Mouse (Mus musculus) intestine, embryonic 15.5 days (tissue): Measurements from ENCODE around the gene Nup43. TPM values are rescaled to one million over a fixed set of nuclear protein-coding genes. Genes with fewer than 3 reads are reported as not detected.
"Not testable (repeated sequence)": the region's sequence is repeated elsewhere in the genome, so short reads cannot be mapped to it uniquely, and the experiment has no call there.

ENCODE experiments used
- ATAC-seq: fragments of 200-750 bp; cut with Nextera tagmentation; 2 replicates; pipeline ENCODE4 v1.8.0; 2017; ENCODE audit warnings: moderate TSS enrichment, moderate library complexity
- H3K27ac ChIP-seq: fragments of 300-500 bp; sonication (generic); 2 replicates; pipeline ENCODE4 v1.5.1; 2015; ENCODE audit warnings: mild to moderate bottlenecking, inconsistent platforms
- H3K27me3 ChIP-seq: fragments of 300-500 bp; sonication (generic); replicated peaks from 2 replicates; pipeline ENCODE4 v1.6.1; 2015; ENCODE audit warnings: inconsistent platforms
- H3K36me3 ChIP-seq: fragments of 300-500 bp; sonication (generic); 2 replicates; pipeline ENCODE4 v1.6.1; 2015; ENCODE audit warnings: inconsistent platforms
- H3K4me1 ChIP-seq: fragments of 300-500 bp; sonication (generic); replicated peaks from 2 replicates; pipeline ENCODE4 v1.6.1; 2015; ENCODE audit warnings: inconsistent platforms
- H3K4me2 ChIP-seq: fragments of 300-500 bp; sonication (generic); replicated peaks from 2 replicates; pipeline ENCODE4 v1.6.1; 2015; ENCODE audit warnings: mild to moderate bottlenecking, inconsistent platforms
- H3K4me3 ChIP-seq: fragments of 300-500 bp; sonication (generic); replicated peaks from 2 replicates; pipeline ENCODE4 v1.5.1; 2015; ENCODE audit warnings: inconsistent platforms
- H3K9ac ChIP-seq: fragments of 300-500 bp; sonication (generic); 2 replicates; pipeline ENCODE4 v1.6.1; 2015; ENCODE audit warnings: inconsistent platforms
- H3K9me3 ChIP-seq: fragments of 300-500 bp; sonication (generic); 2 replicates; pipeline ENCODE4 v1.6.1; 2016; ENCODE audit warnings: inconsistent platforms
- WGBS: fragments of 180-500 bp; shearing (Covaris S2); methylation state at CpG from one replicate; pipeline ENCODE4 v1.1.7; 2015; 5-methylcytosine and 5-hydroxymethylcytosine counted together
- polyA plus RNA-seq: library from polyadenylated mRNA; unstranded; fragments of >200 nt; fragmentation: Nextera tagmentation; extraction: Ambion mirVana; gene quantifications from 2 replicates; pipeline ENCODE4 v1.2.1, GENCODE M21; 2015

Nup43 gene
- 48.9 and 51.2 TPM in 2 replicates for polyA plus RNA-seq

- Histone ChIP-seq H3K36me3 (peaks cover 8% of the 10 kb centered on the region; the same call in 1 of the 2 replicates), H3K27me3 (no peaks in the 10 kb centered on the region), H3K4me3 (peak within 1 kb of the TSS; percentile 84), H3K4me1 (peaks cover 9% of the 10 kb centered on the region), H3K9ac (peak within 1 kb of the TSS; percentile 64), H3K27ac (peak within 1 kb of the TSS; percentile 77), H3K4me2 (peak within 1 kb of the TSS; percentile 75), H3K9me3 (no peaks in the 10 kb centered on the region)
- peak; percentile 83 for ATAC-seq
- WGBS: under 1% methylated on average over 24 of the region's 24 CpGs
Measured at GRCm38 (mm10) chr10:7667342-7667802, at the start of gene Nup43. TSS of gene Nup43 (plus strand) at chr10:7667503.

- H3K9ac ChIP-seq, H3K27ac ChIP-seq, H3K9me3 ChIP-seq, H3K4me1 ChIP-seq, H3K4me2 ChIP-seq, H3K4me3 ChIP-seq, ATAC-seq, H3K36me3 ChIP-seq, H3K27me3 ChIP-seq: not testable (repeated sequence)
- 68% methylated on average over 3 of the region's 3 CpGs for WGBS
Measured at GRCm38 (mm10) chr10:7617556-7617955, 49.7 kb upstream of the Nup43 start.

GRCm38 (mm10) chr10:7619821-7620241 lies 47.5 kb upstream of the Nup43 start:
- Histone ChIP-seq H3K27me3 (no peaks in the 10 kb centered on the region), H3K4me1 (no peaks in the 10 kb centered on the region), H3K9ac (no peak overlapping the region), H3K4me2 (no peak overlapping the region), H3K4me3 (no peak overlapping the region), H3K27ac (no peak overlapping the region), H3K36me3 (no peaks in the 10 kb centered on the region), H3K9me3 (no peaks in the 10 kb centered on the region)
- WGBS: 86% methylated on average over 5 of the region's 5 CpGs
- no peak for ATAC-seq

GRCm38 (mm10) chr10:7620723-7621122 lies 46.6 kb upstream of the Nup43 start:
- Histone ChIP-seq H3K4me1 (no peaks in the 10 kb centered on the region), H3K9ac (no peak overlapping the region), H3K9me3 (no peaks in the 10 kb centered on the region), H3K36me3 (no peaks in the 10 kb centered on the region), H3K4me3 (no peak overlapping the region), H3K27me3 (no peaks in the 10 kb centered on the region), H3K4me2 (no peak overlapping the region), H3K27ac (no peak overlapping the region)
- no peak for ATAC-seq
- WGBS: 75% methylated on average over 5 of the region's 5 CpGs

GRCm38 (mm10) chr10:7622378-7622777 lies 44.9 kb upstream of the Nup43 start:
- H3K4me2 ChIP-seq: no peak overlapping the region
- H3K9ac ChIP-seq: no peak overlapping the region
- H3K9me3 ChIP-seq: no peaks in the 10 kb centered on the region
- no peak overlapping the region for H3K27ac ChIP-seq
- H3K4me1 ChIP-seq: no peaks in the 10 kb centered on the region
- H3K36me3 ChIP-seq: no peaks in the 10 kb centered on the region
- 86% methylated on average over 3 of the region's 3 CpGs for WGBS
- no peaks in the 10 kb centered on the region for H3K27me3 ChIP-seq
- ATAC-seq: no peak
- no peak overlapping the region for H3K4me3 ChIP-seq

GRCm38 (mm10) chr10:7623861-7624518 lies 43.3 kb upstream of the Nup43 start:
- H3K9ac ChIP-seq: no peak overlapping the region
- no peak overlapping the region for H3K4me2 ChIP-seq
- no peaks in the 10 kb centered on the region for H3K36me3 ChIP-seq
- no peaks in the 10 kb centered on the region for H3K4me1 ChIP-seq
- WGBS: 88% methylated on average over 3 of the region's 3 CpGs
- no peaks in the 10 kb centered on the region for H3K9me3 ChIP-seq
- no peak overlapping the region for H3K4me3 ChIP-seq
- no peak overlapping the region for H3K27ac ChIP-seq
- ATAC-seq: no peak
- no peaks in the 10 kb centered on the region for H3K27me3 ChIP-seq

- no peak overlapping the region for H3K4me2 ChIP-seq
- H3K9me3 ChIP-seq: no peaks in the 10 kb centered on the region
- H3K27me3 ChIP-seq: no peaks in the 10 kb centered on the region
- H3K4me1 ChIP-seq: no peaks in the 10 kb centered on the region
- H3K27ac ChIP-seq: no peak overlapping the region
- H3K36me3 ChIP-seq: no peaks in the 10 kb centered on the region
- no peak overlapping the region for H3K9ac ChIP-seq
- no peak for ATAC-seq
- no peak overlapping the region for H3K4me3 ChIP-seq
- 93% methylated on average over 4 of the region's 4 CpGs for WGBS
Measured at GRCm38 (mm10) chr10:7629092-7629491, 38.2 kb upstream of the Nup43 start.

GRCm38 (mm10) chr10:7630286-7630685 lies 37.0 kb upstream of the Nup43 start:
- H3K27ac ChIP-seq: no peak overlapping the region
- H3K9ac ChIP-seq: no peak overlapping the region
- H3K9me3 ChIP-seq: no peaks in the 10 kb centered on the region
- ATAC-seq: no peak
- no peak overlapping the region for H3K4me3 ChIP-seq
- no peaks in the 10 kb centered on the region for H3K36me3 ChIP-seq
- no peak overlapping the region for H3K4me2 ChIP-seq
- 87% methylated on average over 5 of the region's 5 CpGs for WGBS
- H3K27me3 ChIP-seq: no peaks in the 10 kb centered on the region
- H3K4me1 ChIP-seq: no peaks in the 10 kb centered on the region

GRCm38 (mm10) chr10:7630951-7631720 lies 36.2 kb upstream of the Nup43 start:
- ATAC-seq: no peak
- no peaks in the 10 kb centered on the region for H3K4me1 ChIP-seq
- H3K9me3 ChIP-seq: no peaks in the 10 kb centered on the region
- 64% methylated on average over 16 of the region's 16 CpGs for WGBS
- no peaks in the 10 kb centered on the region for H3K36me3 ChIP-seq
- no peak overlapping the region for H3K4me3 ChIP-seq
- H3K27ac ChIP-seq: no peak overlapping the region
- no peak overlapping the region for H3K9ac ChIP-seq
- no peaks in the 10 kb centered on the region for H3K27me3 ChIP-seq
- H3K4me2 ChIP-seq: no peak overlapping the region

GRCm38 (mm10) chr10:7640366-7640765 lies 26.9 kb upstream of the Nup43 start:
- ATAC-seq: no peak
- Histone ChIP-seq H3K27ac (no peak overlapping the region), H3K9ac (no peak overlapping the region), H3K9me3 (no peaks in the 10 kb centered on the region), H3K27me3 (no peaks in the 10 kb centered on the region), H3K36me3 (peaks cover 28% of the 10 kb centered on the region), H3K4me1 (no peaks in the 10 kb centered on the region), H3K4me2 (no peak overlapping the region), H3K4me3 (no peak overlapping the region)
- 96% methylated on average over 12 of the region's 12 CpGs for WGBS

GRCm38 (mm10) chr10:7645911-7646310 lies 21.4 kb upstream of the Nup43 start:
- ATAC-seq: no peak
- 88% methylated on average over 2 of the region's 2 CpGs for WGBS
- H3K36me3 ChIP-seq: peaks cover 17% of the 10 kb centered on the region

GRCm38 (mm10) chr10:7649059-7649458 lies 18.2 kb upstream of the Nup43 start:
- no peak overlapping the region for H3K4me2 ChIP-seq
- H3K27ac ChIP-seq: no peak overlapping the region
- H3K4me1 ChIP-seq: no peaks in the 10 kb centered on the region
- H3K36me3 ChIP-seq: peaks cover 7% of the 10 kb centered on the region; the same call in 1 of the 2 replicates
- no peak for ATAC-seq
- H3K27me3 ChIP-seq: no peaks in the 10 kb centered on the region
- H3K9me3 ChIP-seq: no peaks in the 10 kb centered on the region
- WGBS: 87% methylated on average over 4 of the region's 4 CpGs
- H3K9ac ChIP-seq: no peak overlapping the region
- no peak overlapping the region for H3K4me3 ChIP-seq

More at GRCm38 (mm10) chr10:7645911-7646310, 21.4 kb upstream of the Nup43 start:
- no peaks in the 10 kb centered on the region for H3K9me3 ChIP-seq
- no peak overlapping the region for H3K4me3 ChIP-seq
- no peak overlapping the region for H3K4me2 ChIP-seq
- H3K9ac ChIP-seq: no peak overlapping the region
- H3K27ac ChIP-seq: no peak overlapping the region
- H3K27me3 ChIP-seq: no peaks in the 10 kb centered on the region
- no peaks in the 10 kb centered on the region for H3K4me1 ChIP-seq
